In genomic region chr4:8427812-8428211, GRCm38 (mm10) we compare ENCODE assay signal across 21 mouse cellular contexts.
"Had no signal": no experiment of that assay in that cellular context is flagged by ENCODE, and none has a peak within 500 bp of the region (broad histone marks: within the 10 kb centered on the region; RNA-seq: fewer than 3 reads in every experiment).

No protein-coding gene starts in this region.

- H3K4me1 ChIP-seq: midbrain, embryonic 13.5 days had no signal

- H3K36me3 ChIP-seq: hindbrain, embryonic 15.5 days; kidney, embryonic 15.5 days; limb, embryonic 13.5 days; midbrain, embryonic 13.5 days had no signal

- DNase-seq: kidney, adult 11 months; kidney, adult 8-10 months; kidney, postnatal 10 days; kidney, postnatal 36 days; layer of hippocampus, postnatal 36 days; left cerebral cortex, postnatal 4 days; lung, adult 2 months; lung, postnatal 14 days; lung, postnatal 4 days; right cerebral cortex, adult 18-20 months; right cerebral cortex, postnatal 14 days; right cerebral cortex, postnatal 4 days; thymus, adult 2 months; thymus, postnatal 14 days; thymus, postnatal 4 days had no signal

- H3K27me3 ChIP-seq: hindbrain, embryonic 15.5 days; kidney, embryonic 15.5 days; limb, embryonic 13.5 days; midbrain, embryonic 13.5 days had no signal

- H3K9me3 ChIP-seq: hindbrain, embryonic 15.5 days; kidney, embryonic 15.5 days; limb, embryonic 13.5 days; midbrain, embryonic 13.5 days had no signal

- H3K4me3 ChIP-seq: hindbrain, embryonic 15.5 days; kidney, embryonic 15.5 days; limb, embryonic 13.5 days; midbrain, embryonic 13.5 days; myocyte had no signal

- H3K4me2 ChIP-seq: hindbrain, embryonic 15.5 days; kidney, embryonic 15.5 days; limb, embryonic 13.5 days; midbrain, embryonic 13.5 days had no signal

- ATAC-seq: midbrain, embryonic 13.5 days had no signal

- H3K27ac ChIP-seq: hindbrain, embryonic 15.5 days; kidney, embryonic 15.5 days; limb, embryonic 13.5 days; midbrain, embryonic 13.5 days; stomach, postnatal 0 days had no signal

- H3K9ac ChIP-seq: hindbrain, embryonic 15.5 days; kidney, embryonic 15.5 days; limb, embryonic 13.5 days; midbrain, embryonic 13.5 days had no signal
